Mouse (Mus musculus) effector memory CD4-positive, alpha-beta T cell, adult 5 months (primary cell): Measurements from ENCODE around the gene Gm7347. TPM values are rescaled to one million over a fixed set of nuclear protein-coding genes. Genes with fewer than 3 reads are reported as not detected.

Source experiments
- polyA plus RNA-seq: library from polyadenylated mRNA; unstranded; fragments of 100-300 nt; shearing (Covaris generic); gene quantifications from one replicate; pipeline ENCODE4 v1.2.1, GENCODE M21; 2017

Gene Gm7347
- polyA plus RNA-seq: not detected

DNA sequence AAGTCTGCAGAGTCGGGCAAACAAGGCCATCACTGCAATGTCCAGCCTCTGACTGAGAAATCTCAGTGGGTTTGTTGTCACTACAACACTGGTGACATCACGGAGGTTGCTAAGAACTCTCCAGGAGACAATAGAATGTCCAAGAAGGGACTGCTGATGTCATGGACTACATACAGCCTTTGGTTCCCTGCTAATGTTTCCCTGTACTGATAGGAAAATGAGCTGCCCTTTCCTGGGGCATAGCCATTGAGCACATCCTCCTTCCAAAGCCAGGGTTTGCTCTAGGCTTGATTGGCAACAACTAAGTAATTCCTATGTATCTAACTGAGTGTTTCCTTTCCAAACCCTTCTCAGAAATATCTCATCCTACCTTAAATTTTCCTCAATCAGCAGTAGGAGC is at the start of gene Gm7347:
TSS of gene Gm7347 (minus strand) at position 101 of the 400 bp plus-strand sequence.

DNA sequence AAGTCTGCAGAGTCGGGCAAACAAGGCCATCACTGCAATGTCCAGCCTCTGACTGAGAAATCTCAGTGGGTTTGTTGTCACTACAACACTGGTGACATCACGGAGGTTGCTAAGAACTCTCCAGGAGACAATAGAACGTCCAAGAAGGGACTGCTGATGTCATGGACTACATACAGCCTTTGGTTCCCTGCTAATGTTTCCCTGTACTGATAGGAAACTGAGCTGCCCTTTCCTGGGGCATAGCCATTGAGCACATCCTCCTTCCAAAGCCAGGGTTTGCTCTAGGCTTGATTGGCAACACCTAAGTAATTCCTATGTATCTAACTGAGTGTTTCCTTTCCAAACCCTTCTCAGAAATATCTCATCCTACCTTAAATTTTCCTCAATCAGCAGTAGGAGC is 46.9 kb upstream of the Gm7347 start, which contains the start of gene 5031410I06Rik:
TSS of gene 5031410I06Rik (minus strand) at position 101 of the 400 bp plus-strand sequence.

DNA sequence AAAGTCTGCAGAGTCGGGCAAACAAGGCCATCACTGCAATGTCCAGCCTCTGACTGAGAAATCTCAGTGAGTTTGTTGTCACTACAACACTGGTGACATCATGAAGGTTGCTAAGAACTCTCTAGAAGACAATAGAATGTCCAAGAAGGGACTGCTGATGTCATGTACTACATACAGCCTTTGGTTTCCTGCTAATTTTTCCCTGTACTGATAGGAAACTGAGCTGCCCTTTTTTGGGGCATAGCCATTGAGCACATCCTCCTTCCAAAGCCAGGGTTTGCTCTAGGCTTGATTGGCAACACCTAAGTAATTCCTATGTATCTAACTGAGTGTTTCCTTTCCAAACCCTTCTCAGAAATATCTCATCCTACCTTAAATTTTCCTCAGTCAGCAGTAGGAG is 30.8 kb upstream of the Gm7347 start, which contains the start of gene Gm10471:
TSS of gene Gm10471 (minus strand) at position 101 of the 400 bp plus-strand sequence.

DNA sequence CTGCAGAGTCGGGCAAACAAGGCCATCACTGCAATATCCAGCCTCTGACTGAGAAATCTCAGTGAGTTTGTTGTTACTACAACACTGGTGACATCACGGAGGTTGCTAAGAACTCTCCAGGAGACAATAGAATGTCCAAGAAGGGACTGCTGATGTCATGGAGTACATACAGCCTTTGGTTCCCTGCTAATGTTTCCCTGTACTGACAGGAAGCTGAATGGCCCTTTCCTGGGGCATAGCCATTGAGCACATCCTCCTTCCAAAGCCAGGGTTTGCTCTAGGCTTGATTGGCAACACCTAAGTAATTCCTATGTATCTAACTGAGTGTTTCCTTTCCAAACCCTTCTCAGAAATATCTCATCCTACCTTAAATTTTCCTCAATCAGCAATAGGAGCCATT is 18.9 kb downstream of the Gm7347 start, which contains the start of gene Speer4a:
TSS of gene Speer4a (minus strand) at position 101 of the 400 bp plus-strand sequence.

DNA sequence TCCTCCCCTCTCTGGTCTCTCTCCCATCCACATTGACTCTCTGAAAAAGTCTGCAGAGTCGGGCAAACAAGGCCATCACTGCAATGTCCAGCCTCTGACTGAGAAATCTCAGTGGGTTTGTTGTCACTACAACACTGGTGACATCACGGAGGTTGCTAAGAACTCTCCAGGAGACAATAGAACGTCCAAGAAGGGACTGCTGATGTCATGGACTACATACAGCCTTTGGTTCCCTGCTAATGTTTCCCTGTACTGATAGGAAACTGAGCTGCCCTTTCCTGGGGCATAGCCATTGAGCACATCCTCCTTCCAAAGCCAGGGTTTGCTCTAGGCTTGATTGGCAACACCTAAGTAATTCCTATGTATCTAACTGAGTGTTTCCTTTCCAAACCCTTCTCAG is 35.6 kb downstream of the Gm7347 start, which contains the start of gene Gm5862:
TSS of gene Gm5862 (minus strand) at position 101 of the 400 bp plus-strand sequence.

DNA sequence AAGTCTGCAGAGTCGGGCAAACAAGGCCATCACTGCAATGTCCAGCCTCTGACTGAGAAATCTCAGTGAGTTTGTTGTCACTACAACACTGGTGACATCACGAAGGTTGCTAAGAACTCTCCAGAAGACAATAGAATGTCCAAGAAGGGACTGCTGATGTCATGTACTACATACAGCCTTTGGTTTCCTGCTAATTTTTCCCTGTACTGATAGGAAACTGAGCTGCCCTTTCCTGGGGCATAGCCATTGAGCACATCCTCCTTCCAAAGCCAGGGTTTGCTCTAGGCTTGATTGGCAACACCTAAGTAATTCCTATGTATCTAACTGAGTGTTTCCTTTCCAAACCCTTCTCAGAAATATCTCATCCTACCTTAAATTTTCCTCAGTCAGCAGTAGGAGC is 53.7 kb downstream of the Gm7347 start, which contains the start of gene Gm1979:
TSS of gene Gm1979 (minus strand) at position 101 of the 400 bp plus-strand sequence.

Other genes starting within 250 kb of the Gm7347 start
- gene Gm21663, start 116.2 kb downstream of the Gm7347 start, polyA plus RNA-seq: not detected
- not detected for gene Gm21671, start 104.2 kb downstream of the Gm7347 start, polyA plus RNA-seq
- gene Gm21680, start 85.9 kb downstream of the Gm7347 start, polyA plus RNA-seq: not detected
- gene Gm21698, start 69.9 kb downstream of the Gm7347 start, polyA plus RNA-seq: not detected
- gene Gm1979, start 53.8 kb downstream of the Gm7347 start, polyA plus RNA-seq: not detected
- not detected for gene Gm5862, start 35.7 kb downstream of the Gm7347 start, polyA plus RNA-seq
- not detected for gene Speer4a, start 19.0 kb downstream of the Gm7347 start, polyA plus RNA-seq
- not detected for gene Gm10471, start 30.7 kb upstream of the Gm7347 start, polyA plus RNA-seq
- not detected for gene 5031410I06Rik, start 46.8 kb upstream of the Gm7347 start, polyA plus RNA-seq
- not detected for gene Gm10220, start 62.8 kb upstream of the Gm7347 start, polyA plus RNA-seq
- gene Gm7361, start 199.1 kb upstream of the Gm7347 start, polyA plus RNA-seq: not detected